Mouse (Mus musculus): Measurements from ENCODE around the gene Asnsd1.
"Not testable (repeated sequence)": the region's sequence is repeated elsewhere in the genome, so short reads cannot be mapped to it uniquely, and the experiment has no call there.

Gene Asnsd1

GRCm38 (mm10) chr1:53352327-53353261 is at the start of gene Asnsd1, which contains the start of the genes Asdurf and Gm28551:
Asnsd1 (minus strand) TSS chr1:53352752.
Asdurf (minus strand) TSS chr1:53352619.
Gm28551 (minus strand) TSS chr1:53352667.
- DNase-seq (ENCODE audit: low spot score in 2 of 2) = peak; percentile 96

GRCm38 (mm10) chr1:53393936-53394760 is 41.6 kb upstream of the Asnsd1 start:
- DNase-seq (ENCODE audit: low spot score in 2 of 2) = not testable (repeated sequence)

- DNase-seq (ENCODE audit: low spot score in 2 of 2) = no peak
Observed at GRCm38 (mm10) chr1:53388762-53389161, 36.2 kb upstream of the Asnsd1 start.

GRCm38 (mm10) chr1:53384085-53384688 is 31.6 kb upstream of the Asnsd1 start:
- no peak for DNase-seq (ENCODE audit: low spot score in 2 of 2)

GRCm38 (mm10) chr1:53377731-53378130 is 25.2 kb upstream of the Asnsd1 start:
- no peak for DNase-seq (ENCODE audit: low spot score in 2 of 2)

GRCm38 (mm10) chr1:53375965-53376364 is 23.4 kb upstream of the Asnsd1 start:
- DNase-seq (ENCODE audit: low spot score in 2 of 2) = not testable (repeated sequence)

- DNase-seq (ENCODE audit: low spot score in 2 of 2) = no peak
Observed at GRCm38 (mm10) chr1:53358988-53359387, 6.4 kb upstream of the Asnsd1 start.

- DNase-seq (ENCODE audit: low spot score in 2 of 2) = no peak
Observed at GRCm38 (mm10) chr1:53341071-53341470, 11.5 kb downstream of the Asnsd1 start.

- not testable (repeated sequence) for DNase-seq (ENCODE audit: low spot score in 2 of 2)
Observed at GRCm38 (mm10) chr1:53337403-53337802, 15.1 kb downstream of the Asnsd1 start.

- DNase-seq (ENCODE audit: low spot score in 2 of 2) = no peak
Observed at GRCm38 (mm10) chr1:53335465-53335864, 17.1 kb downstream of the Asnsd1 start.

GRCm38 (mm10) chr1:53333527-53333926 is 19.0 kb downstream of the Asnsd1 start:
- not testable (repeated sequence) for DNase-seq (ENCODE audit: low spot score in 2 of 2)

- DNase-seq (ENCODE audit: low spot score in 2 of 2) = no peak
Observed at GRCm38 (mm10) chr1:53324827-53325494, 27.6 kb downstream of the Asnsd1 start.

GRCm38 (mm10) chr1:53324277-53324676 is 28.3 kb downstream of the Asnsd1 start:
- no peak for DNase-seq (ENCODE audit: low spot score in 2 of 2)

GRCm38 (mm10) chr1:53323254-53323653 is 29.3 kb downstream of the Asnsd1 start:
- no peak for DNase-seq (ENCODE audit: low spot score in 2 of 2)

GRCm38 (mm10) chr1:53321662-53322344 is 30.7 kb downstream of the Asnsd1 start:
- no peak for DNase-seq (ENCODE audit: low spot score in 2 of 2)

- DNase-seq (ENCODE audit: low spot score in 2 of 2) = peak; percentile 82 to 90
Observed at GRCm38 (mm10) chr1:53312989-53313967, 39.3 kb downstream of the Asnsd1 start, which contains the start of gene Osgepl1. Osgepl1 (plus strand) TSS chr1:53313624.

GRCm38 (mm10) chr1:53300506-53300905 is 52.0 kb downstream of the Asnsd1 start:
- DNase-seq (ENCODE audit: low spot score in 2 of 2) = no peak

- DNase-seq (ENCODE audit: low spot score in 2 of 2) = peak; percentile 90 to 94
Observed at GRCm38 (mm10) chr1:53296581-53297383, 55.8 kb downstream of the Asnsd1 start, which contains the start of the genes Pms1, Ormdl1 and Gm28778. Pms1 (minus strand) TSS chr1:53297018. Ormdl1 (plus strand) TSS chr1:53297095. Gm28778 (plus strand) TSS chr1:53297111.
